Mouse (Mus musculus) small intestine, adult 2 months (tissue): Measurements from ENCODE around the gene Il17re.

Experiments
- CTCF ChIP-seq: fragments of 200-500 bp; IDR thresholded peaks from 2 replicates; pipeline ENCODE4 v1.5.1; 2012; ENCODE audit warnings: low read depth, mild to moderate bottlenecking, control low read depth, inconsistent platforms, low read length, moderate library complexity, mixed read lengths; ENCODE audit not compliant: insufficient replicate concordance, insufficient read length; ENCODE audit errors: extremely low read depth
- POLR2A ChIP-seq: fragments of 200-500 bp; IDR thresholded peaks from 2 replicates; pipeline ENCODE4 v1.6.1; 2012; ENCODE audit warnings: low read depth, mild to moderate bottlenecking, control low read depth, inconsistent platforms, low read length, moderate library complexity

GRCm38 (mm10) chr6:113444207-113444965 lies 13.9 kb upstream of the Il17re start:
- TF ChIP-seq CTCF (no peak), POLR2A (no peak)
